Mouse (Mus musculus): ENCODE measurements around the gene Zbtb11. TPM values are rescaled to one million over a fixed set of nuclear protein-coding genes. Genes with fewer than 3 reads are reported as not detected.

Zbtb11 gene
- polyA plus RNA-seq, 1 experiment, result 6.1 TPM

GRCm38 (mm10) chr16:56012789-56013743 is 39.4 kb downstream of the Zbtb11 start:
- Histone ChIP-seq H3K36me3 (ENCODE audit: control insufficient read depth, insufficient read depth, low read length) (peaks cover 9% of the 10 kb centered on the region), H3K4me3 (ENCODE audit: control insufficient read depth, insufficient read depth, low read length) (no peak overlapping the region), H3K4me1 (replicated peaks; ENCODE audit: control insufficient read depth, insufficient read depth, low read length) (no peaks in the 10 kb centered on the region), H3K27ac (ENCODE audit: control insufficient read depth, insufficient read depth, low read length) (no peak overlapping the region), H3K27me3 (ENCODE audit: control insufficient read depth, insufficient read depth, low read length) (no peaks in the 10 kb centered on the region)
- no peak for DNase-seq
- 98% methylated on average over 10 of the region's 10 CpGs for WGBS
- no peak for TF ChIP-seq POLR2A (IDR thresholded peaks at IDR 0.05; ENCODE audit: control insufficient read depth, extremely low read depth, insufficient read depth, low read length, poor library complexity)
- no peak for TF ChIP-seq CTCF (IDR thresholded peaks at IDR 0.05; ENCODE audit: borderline replicate concordance, control insufficient read depth, extremely low read depth, insufficient read depth, low read length, poor library complexity)

DNA sequence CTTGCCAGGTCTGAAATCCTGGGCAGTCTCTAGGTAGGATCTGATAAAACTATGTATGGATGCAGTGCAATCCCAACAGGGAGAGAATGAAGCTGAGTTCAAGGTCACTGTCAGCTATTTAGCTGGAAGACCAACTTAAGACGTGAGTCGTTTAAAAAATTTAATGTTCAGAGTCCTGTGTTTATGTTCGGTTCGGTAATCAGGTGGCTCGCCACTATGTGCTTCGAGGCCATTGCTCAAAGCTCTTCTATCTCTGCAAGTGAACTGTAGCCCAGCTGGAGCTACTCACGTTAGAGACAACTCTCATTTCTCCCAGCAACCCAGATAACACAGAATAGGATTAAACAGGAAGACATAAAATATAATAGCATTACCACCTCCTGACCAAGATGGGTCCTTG is 40.4 kb downstream of the Zbtb11 start:
- no peak for DNase-seq
- no peak overlapping the region for H3K27ac ChIP-seq (ENCODE audit: control insufficient read depth, insufficient read depth, low read length)
- peaks cover 19% of the 10 kb centered on the region for H3K36me3 ChIP-seq (ENCODE audit: control insufficient read depth, insufficient read depth, low read length)
- no peaks in the 10 kb centered on the region for H3K27me3 ChIP-seq (ENCODE audit: control insufficient read depth, insufficient read depth, low read length)
- 96% methylated on average over 7 of the region's 7 CpGs for WGBS
- TF ChIP-seq POLR2A (IDR thresholded peaks at IDR 0.05; ENCODE audit: control insufficient read depth, extremely low read depth, insufficient read depth, low read length, poor library complexity), result no peak
- no peak for TF ChIP-seq CTCF (IDR thresholded peaks at IDR 0.05; ENCODE audit: borderline replicate concordance, control insufficient read depth, extremely low read depth, insufficient read depth, low read length, poor library complexity)
- H3K4me3 ChIP-seq (ENCODE audit: control insufficient read depth, insufficient read depth, low read length), result no peak overlapping the region
- no peaks in the 10 kb centered on the region for H3K4me1 ChIP-seq (replicated peaks; ENCODE audit: control insufficient read depth, insufficient read depth, low read length)

GRCm38 (mm10) chr16:56019660-56020059 is 46.0 kb downstream of the Zbtb11 start:
- Histone ChIP-seq H3K27me3 (ENCODE audit: control insufficient read depth, insufficient read depth, low read length) (no peaks in the 10 kb centered on the region), H3K4me1 (replicated peaks; ENCODE audit: control insufficient read depth, insufficient read depth, low read length) (no peaks in the 10 kb centered on the region), H3K36me3 (ENCODE audit: control insufficient read depth, insufficient read depth, low read length) (peaks cover 32% of the 10 kb centered on the region), H3K27ac (ENCODE audit: control insufficient read depth, insufficient read depth, low read length) (no peak overlapping the region), H3K4me3 (ENCODE audit: control insufficient read depth, insufficient read depth, low read length) (no peak overlapping the region)
- WGBS, result 96% methylated on average over 7 of the region's 7 CpGs
- TF ChIP-seq POLR2A (IDR thresholded peaks at IDR 0.05; ENCODE audit: control insufficient read depth, extremely low read depth, insufficient read depth, low read length, poor library complexity) (no peak), CTCF (IDR thresholded peaks at IDR 0.05; ENCODE audit: borderline replicate concordance, control insufficient read depth, extremely low read depth, insufficient read depth, low read length, poor library complexity) (no peak)
- no peak for DNase-seq

GRCm38 (mm10) chr16:56027854-56028629 is 54.4 kb downstream of the Zbtb11 start:
- no peak for DNase-seq
- WGBS, result 47% methylated on average over 12 of the region's 12 CpGs
- Histone ChIP-seq H3K27me3 (ENCODE audit: control insufficient read depth, insufficient read depth, low read length) (no peaks in the 10 kb centered on the region), H3K27ac (ENCODE audit: control insufficient read depth, insufficient read depth, low read length) (no peak overlapping the region), H3K4me3 (ENCODE audit: control insufficient read depth, insufficient read depth, low read length) (no peak overlapping the region), H3K36me3 (ENCODE audit: control insufficient read depth, insufficient read depth, low read length) (peaks cover 8% of the 10 kb centered on the region), H3K4me1 (replicated peaks; ENCODE audit: control insufficient read depth, insufficient read depth, low read length) (no peaks in the 10 kb centered on the region)
- no peak for TF ChIP-seq POLR2A (IDR thresholded peaks at IDR 0.05; ENCODE audit: control insufficient read depth, extremely low read depth, insufficient read depth, low read length, poor library complexity)
- TF ChIP-seq CTCF (IDR thresholded peaks at IDR 0.05; ENCODE audit: borderline replicate concordance, control insufficient read depth, extremely low read depth, insufficient read depth, low read length, poor library complexity), result no peak

- no peak for TF ChIP-seq CTCF (IDR thresholded peaks at IDR 0.05; ENCODE audit: borderline replicate concordance, control insufficient read depth, extremely low read depth, insufficient read depth, low read length, poor library complexity)
- no peak for TF ChIP-seq POLR2A (IDR thresholded peaks at IDR 0.05; ENCODE audit: control insufficient read depth, extremely low read depth, insufficient read depth, low read length, poor library complexity)
- DNase-seq, result no peak
- peaks cover 14% of the 10 kb centered on the region for H3K36me3 ChIP-seq (ENCODE audit: control insufficient read depth, insufficient read depth, low read length)
- WGBS, result under 1% methylated on average over 62 of the region's 62 CpGs
- peak overlapping the region; percentile 63 for H3K4me3 ChIP-seq (ENCODE audit: control insufficient read depth, insufficient read depth, low read length)
- no peaks in the 10 kb centered on the region for H3K27me3 ChIP-seq (ENCODE audit: control insufficient read depth, insufficient read depth, low read length)
- no peaks in the 10 kb centered on the region for H3K4me1 ChIP-seq (replicated peaks; ENCODE audit: control insufficient read depth, insufficient read depth, low read length)
- H3K27ac ChIP-seq (ENCODE audit: control insufficient read depth, insufficient read depth, low read length), result peak overlapping the region; percentile 65; the same call in 1 of the 2 replicates
Measured at GRCm38 (mm10) chr16:56028722-56029551, 55.3 kb downstream of the Zbtb11 start.

Data from thymus, adult 2 months (tissue).